Mouse (Mus musculus) hindlimb bud, embryonic 11.5 days (tissue): ENCODE results near the gene Abcg5.

ENCODE experiments used
- DNase-seq: peaks from one replicate; pipeline ENCODE4 v3.0.0-alpha.2; 2012; ENCODE audit warnings: low read depth, low spot score; ENCODE audit errors: extremely low spot score

Gene Abcg5

GRCm38 (mm10) chr17:84682734-84683717 is at the start of gene Abcg5:
Gene Abcg5 (minus strand): TSS chr17:84683011.
- DNase-seq: no peak

GRCm38 (mm10) chr17:84732612-84733011 is 49.8 kb upstream of the Abcg5 start:
- no peak for DNase-seq

- DNase-seq: no peak
Observed at GRCm38 (mm10) chr17:84731361-84731760, 48.5 kb upstream of the Abcg5 start.

- no peak for DNase-seq
Observed at GRCm38 (mm10) chr17:84729140-84729539, 46.3 kb upstream of the Abcg5 start.

GRCm38 (mm10) chr17:84728201-84728911 is 45.5 kb upstream of the Abcg5 start:
- DNase-seq: no peak

GRCm38 (mm10) chr17:84725163-84725562 is 42.4 kb upstream of the Abcg5 start:
- DNase-seq: no peak

GRCm38 (mm10) chr17:84724028-84724427 is 41.2 kb upstream of the Abcg5 start:
- DNase-seq: no peak

- no peak for DNase-seq
Observed at GRCm38 (mm10) chr17:84719105-84719504, 36.3 kb upstream of the Abcg5 start.

GRCm38 (mm10) chr17:84717416-84717815 is 34.6 kb upstream of the Abcg5 start:
- DNase-seq: no peak

- no peak for DNase-seq
Observed at GRCm38 (mm10) chr17:84716252-84716872, 33.6 kb upstream of the Abcg5 start.

- no peak for DNase-seq
Observed at GRCm38 (mm10) chr17:84714930-84715329, 32.1 kb upstream of the Abcg5 start.

GRCm38 (mm10) chr17:84713563-84714164 is 30.9 kb upstream of the Abcg5 start:
- no peak for DNase-seq

- no peak for DNase-seq
Observed at GRCm38 (mm10) chr17:84709403-84709851, 26.6 kb upstream of the Abcg5 start.

- no peak for DNase-seq
Observed at GRCm38 (mm10) chr17:84708818-84709217, 26.0 kb upstream of the Abcg5 start.

GRCm38 (mm10) chr17:84707407-84707806 is 24.6 kb upstream of the Abcg5 start:
- no peak for DNase-seq

- no peak for DNase-seq
Observed at GRCm38 (mm10) chr17:84698727-84699126, 15.9 kb upstream of the Abcg5 start.

GRCm38 (mm10) chr17:84696537-84696936 is 13.7 kb upstream of the Abcg5 start:
- no peak for DNase-seq

GRCm38 (mm10) chr17:84693741-84694140 is 10.9 kb upstream of the Abcg5 start:
- no peak for DNase-seq

GRCm38 (mm10) chr17:84690111-84690510 is 7.3 kb upstream of the Abcg5 start:
- no peak for DNase-seq

- DNase-seq: no peak
Observed at GRCm38 (mm10) chr17:84689316-84689715, 6.5 kb upstream of the Abcg5 start.

- no peak for DNase-seq
Observed at GRCm38 (mm10) chr17:84688834-84689233, 6.0 kb upstream of the Abcg5 start.
